Mouse (Mus musculus): ENCODE measurements around the gene Nrtn. TPM values are rescaled to one million over a fixed set of nuclear protein-coding genes. Genes with fewer than 3 reads are reported as not detected.

The Nrtn gene
- total RNA-seq, 2 experiments from 2014 or later: not detected

- ATAC-seq (replicated peaks; ENCODE audit: poor library complexity): peak; percentile 23; the same call in 1 of the 2 replicates
Measured at GRCm38 (mm10) chr17:56723419-56724161, 33.7 kb downstream of the Nrtn start.

GRCm38 (mm10) chr17:56722441-56722840 is 34.9 kb downstream of the Nrtn start:
- ATAC-seq (replicated peaks; ENCODE audit: poor library complexity): no peak

GRCm38 (mm10) chr17:56717363-56718058 is 39.8 kb downstream of the Nrtn start, which contains the start of the genes Ndufa11 and Vmac:
Ndufa11 (plus strand) TSS chr17:56717767.
Vmac (minus strand) TSS chr17:56718022.
- peak; percentile 58 for ATAC-seq (replicated peaks; ENCODE audit: poor library complexity)

- ATAC-seq (replicated peaks; ENCODE audit: poor library complexity): peak; percentile 84
Measured at GRCm38 (mm10) chr17:56716655-56717362, 40.5 kb downstream of the Nrtn start.

GRCm38 (mm10) chr17:56715914-56716654 is 41.2 kb downstream of the Nrtn start:
- ATAC-seq (replicated peaks; ENCODE audit: poor library complexity): no peak

GRCm38 (mm10) chr17:56715360-56715759 is 42.0 kb downstream of the Nrtn start:
- ATAC-seq (replicated peaks; ENCODE audit: poor library complexity): no peak

- ATAC-seq (replicated peaks; ENCODE audit: poor library complexity): no peak
Measured at GRCm38 (mm10) chr17:56709708-56710107, 47.6 kb downstream of the Nrtn start.

GRCm38 (mm10) chr17:56708692-56709091 is 48.6 kb downstream of the Nrtn start:
- no peak for ATAC-seq (replicated peaks; ENCODE audit: poor library complexity)

- ATAC-seq (replicated peaks; ENCODE audit: poor library complexity): peak; percentile 52
Measured at GRCm38 (mm10) chr17:56706515-56706914, 50.8 kb downstream of the Nrtn start.

- no peak for ATAC-seq (replicated peaks; ENCODE audit: poor library complexity)
Measured at GRCm38 (mm10) chr17:56703038-56703437, 54.3 kb downstream of the Nrtn start.

Other genes with a start within 250 kb of the Nrtn start
- gene Znrf4, start 245.1 kb downstream of the Nrtn start, total RNA-seq (2015): not detected in 2 replicates
- not detected in 2 replicates for gene Znrf4, start 245.1 kb downstream of the Nrtn start, total RNA-seq (2017)
- 0.25 and 1.6 TPM in 2 replicates for gene Gm20219, start 203.1 kb downstream of the Nrtn start, total RNA-seq (2015)
- gene Gm20219, start 203.1 kb downstream of the Nrtn start, total RNA-seq (2017): 0.10 TPM in 1 of 2 replicates, not detected in the other
- gene Safb2, start 172.9 kb downstream of the Nrtn start, total RNA-seq (2015): 56.2 and 63.8 TPM in 2 replicates
- 70.3 and 120 TPM in 2 replicates for gene Safb2, start 172.9 kb downstream of the Nrtn start, total RNA-seq (2017)
- 58.8 and 59.6 TPM in 2 replicates for gene Safb, start 172.7 kb downstream of the Nrtn start, total RNA-seq (2015)
- 79.6 and 88.1 TPM in 2 replicates for gene Safb, start 172.7 kb downstream of the Nrtn start, total RNA-seq (2017)
- gene 2410015M20Rik, start 147.8 kb downstream of the Nrtn start, total RNA-seq (2015): 93.3 and 94.0 TPM in 2 replicates
- gene 2410015M20Rik, start 147.8 kb downstream of the Nrtn start, total RNA-seq (2017): 93.3 and 99.4 TPM in 2 replicates
- gene Rpl36, start 144.1 kb downstream of the Nrtn start, total RNA-seq (2015): 1,504 and 1,580 TPM in 2 replicates
- 2,239 and 2,669 TPM in 2 replicates for gene Rpl36, start 144.1 kb downstream of the Nrtn start, total RNA-seq (2017)
- gene Lonp1, start 130.6 kb downstream of the Nrtn start, total RNA-seq (2015): 19.4 and 23.1 TPM in 2 replicates
- 68.8 and 83.6 TPM in 2 replicates for gene Lonp1, start 130.6 kb downstream of the Nrtn start, total RNA-seq (2017)
- gene Catsperd, start 129.4 kb downstream of the Nrtn start, total RNA-seq (2015): 1.1 TPM in 1 of 2 replicates, not detected in the other
- gene Catsperd, start 129.4 kb downstream of the Nrtn start, total RNA-seq (2017): 0.17 and 0.51 TPM in 2 replicates
- gene Ranbp3, start 84.2 kb downstream of the Nrtn start, total RNA-seq (2015): 24.8 and 34.3 TPM in 2 replicates
- gene Ranbp3, start 84.2 kb downstream of the Nrtn start, total RNA-seq (2017): 63.3 and 72.8 TPM in 2 replicates
- gene Ndufa11, start 39.8 kb downstream of the Nrtn start, total RNA-seq (2015): 102 and 151 TPM in 2 replicates
- gene Ndufa11, start 39.8 kb downstream of the Nrtn start, total RNA-seq (2017): 92.1 and 131 TPM in 2 replicates
- 8.5 and 12.5 TPM in 2 replicates for gene Vmac, start 39.5 kb downstream of the Nrtn start, total RNA-seq (2015)
- gene Vmac, start 39.5 kb downstream of the Nrtn start, total RNA-seq (2017): 4.2 and 6.5 TPM in 2 replicates
- 11.2 and 11.7 TPM in 2 replicates for gene Dus3l, start 7.2 kb upstream of the Nrtn start, total RNA-seq (2015)
- gene Dus3l, start 7.2 kb upstream of the Nrtn start, total RNA-seq (2017): 19.2 and 20.4 TPM in 2 replicates
- 2.0 and 3.2 TPM in 2 replicates for gene Prr22, start 12.7 kb upstream of the Nrtn start, total RNA-seq (2015)
- gene Prr22, start 12.7 kb upstream of the Nrtn start, total RNA-seq (2017): 0.92 and 1.6 TPM in 2 replicates
- gene Rfx2, start 73.5 kb upstream of the Nrtn start, total RNA-seq (2015): 6.4 and 8.8 TPM in 2 replicates
- 4.8 and 5.0 TPM in 2 replicates for gene Rfx2, start 73.5 kb upstream of the Nrtn start, total RNA-seq (2017)
- gene Acsbg2, start 116.9 kb upstream of the Nrtn start, total RNA-seq (2015): not detected in 2 replicates
- gene Acsbg2, start 116.9 kb upstream of the Nrtn start, total RNA-seq (2017): not detected in 2 replicates
- 0.07 TPM in 1 of 2 replicates, not detected in the other for gene 1700061G19Rik, start 117.9 kb upstream of the Nrtn start, total RNA-seq (2015)
- not detected in 2 replicates for gene 1700061G19Rik, start 117.9 kb upstream of the Nrtn start, total RNA-seq (2017)
- gene Mllt1, start 177.9 kb upstream of the Nrtn start, total RNA-seq (2015): 15.5 and 18.2 TPM in 2 replicates
- gene Mllt1, start 177.9 kb upstream of the Nrtn start, total RNA-seq (2017): 18.2 and 20.7 TPM in 2 replicates
- gene Acer1, start 224.6 kb upstream of the Nrtn start, total RNA-seq (2015): not detected in 2 replicates
- not detected in 2 replicates for gene Acer1, start 224.6 kb upstream of the Nrtn start, total RNA-seq (2017)
- 61.2 and 75.2 TPM in 2 replicates for gene Clpp, start 232.8 kb upstream of the Nrtn start, total RNA-seq (2015)
- gene Clpp, start 232.8 kb upstream of the Nrtn start, total RNA-seq (2017): 80.5 and 84.9 TPM in 2 replicates
- gene Alkbh7, start 239.8 kb upstream of the Nrtn start, total RNA-seq (2015): 15.1 and 16.6 TPM in 2 replicates
- 15.0 and 19.8 TPM in 2 replicates for gene Alkbh7, start 239.8 kb upstream of the Nrtn start, total RNA-seq (2017)
- not detected in 2 replicates for gene Pspn, start 242.5 kb upstream of the Nrtn start, total RNA-seq (2015)
- not detected in 2 replicates for gene Pspn, start 242.5 kb upstream of the Nrtn start, total RNA-seq (2017)

Data from megakaryocyte progenitor cell, adult 5-6 weeks (primary cell).